Mouse (Mus musculus) embryo, embryonic 11 days (tissue): ENCODE data around the gene Cutal.

Experiments
- DNase-seq: peaks from one replicate; pipeline ENCODE4 v3.0.0-alpha.2; 2015

The Cutal gene

DNA sequence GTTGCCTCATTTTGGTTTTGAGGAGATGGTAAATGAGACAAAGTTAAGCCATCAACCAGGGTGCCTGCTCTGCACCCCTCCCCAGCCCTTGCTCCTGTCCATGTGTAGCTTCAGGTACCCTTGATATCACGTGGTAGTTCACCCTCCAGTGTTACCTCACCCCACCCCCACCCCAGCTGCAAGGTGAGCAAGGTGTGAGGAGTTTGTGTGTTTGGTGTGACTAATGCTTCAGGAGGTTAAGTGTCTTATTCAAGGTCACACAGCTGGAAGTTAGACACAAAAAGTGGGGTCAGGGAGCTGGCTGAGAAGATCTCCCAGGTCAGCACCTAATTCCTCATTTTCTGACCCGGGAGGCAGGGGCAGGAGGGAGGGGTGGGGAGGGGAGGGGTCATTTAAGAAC, 48.5 kb downstream of the Cutal start:
- no peak for DNase-seq

- DNase-seq: no peak
Measured at GRCm38 (mm10) chr2:34927320-34927719, 53.1 kb downstream of the Cutal start.

DNA sequence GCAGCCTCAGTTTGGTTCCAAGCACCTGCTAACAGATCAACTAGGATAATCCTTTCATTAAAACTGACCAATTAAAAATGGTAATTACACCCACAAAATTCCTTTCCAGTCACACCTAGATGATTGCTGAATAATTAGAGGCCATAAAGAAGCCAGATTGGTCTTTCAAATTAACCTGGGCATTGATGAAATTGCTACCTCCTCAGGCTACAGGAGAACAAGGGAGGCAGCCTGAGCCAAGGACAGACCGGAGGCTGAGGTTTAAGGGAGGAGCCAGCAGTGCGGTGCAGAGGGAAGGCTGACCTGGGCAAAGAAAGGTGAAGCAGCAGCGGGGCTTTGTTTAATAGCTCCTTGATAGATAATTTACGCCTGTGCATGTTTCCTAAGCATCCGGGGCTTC, 63.3 kb downstream of the Cutal start:
- DNase-seq: no peak

GRCm38 (mm10) chr2:34938269-34939208, 64.3 kb downstream of the Cutal start:
- no peak for DNase-seq

- no peak for DNase-seq
Measured at GRCm38 (mm10) chr2:34940246-34940645, 66.0 kb downstream of the Cutal start.

- no peak for DNase-seq
Measured at GRCm38 (mm10) chr2:34941061-34941675, 67.0 kb downstream of the Cutal start.
